Mouse (Mus musculus) MEL (cell line): ENCODE results near the gene Fars2. TPM values are rescaled to one million over a fixed set of nuclear protein-coding genes. Genes with fewer than 3 reads are reported as not detected.

Source experiments
- DNase-seq: peaks from one replicate; pipeline ENCODE4 v3.0.0; 2011; ENCODE audit warnings: low read depth, low spot score
- H3K27ac ChIP-seq: 2 replicates; pipeline ENCODE4 v1.5.1; 2012; ENCODE audit warnings: low read depth, mild to moderate bottlenecking, control low read depth, low read length, moderate library complexity; ENCODE audit not compliant: control insufficient read depth
- H3K27me3 ChIP-seq, 2 experiments: fragments of 150-350 bp in 1 of 2; sonication (generic) in 1 of 2; 2 replicates each; pipeline ENCODE4 v1.6.1; 2012; ENCODE audit warnings: low read length in 2 of 2, mild to moderate bottlenecking in 2 of 2, improper control_type of control experiment in 1 of 2, moderate library complexity in 1 of 2; ENCODE audit not compliant: insufficient read depth in 2 of 2, control insufficient read depth in 1 of 2
- H3K36me3 ChIP-seq, 2 experiments: 2 replicates each; pipeline ENCODE4 v1.6.1; 2012 to 2014; ENCODE audit warnings: low read length in 2 of 2, improper control_type of control experiment in 1 of 2, inconsistent platforms in 1 of 2, mild to moderate bottlenecking in 1 of 2; ENCODE audit not compliant: insufficient read depth in 2 of 2, control insufficient read depth in 1 of 2
- H3K4me1 ChIP-seq, 2 experiments: fragments of 150-350 bp in 1 of 2; sonication (generic) in 1 of 2; 2 replicates each; pipeline ENCODE4 v1.6.1; 2012; ENCODE audit warnings: low read length in 2 of 2, improper control_type of control experiment in 1 of 2, mild to moderate bottlenecking in 1 of 2; ENCODE audit not compliant: insufficient read depth in 2 of 2, control insufficient read depth in 1 of 2
- H3K4me3 ChIP-seq, 2 experiments: fragments of 150-350 bp in 1 of 2; sonication (generic) in 1 of 2; 2 replicates each; pipeline ENCODE4 v1.5.1; 2012; ENCODE audit warnings: low read depth in 2 of 2, low read length in 2 of 2, mild to moderate bottlenecking in 2 of 2, moderate library complexity in 2 of 2, control low read depth in 1 of 2, improper control_type of control experiment in 1 of 2; ENCODE audit not compliant: control insufficient read depth in 1 of 2, insufficient read depth in 1 of 2
- H3K79me2 ChIP-seq: 2 replicates; pipeline ENCODE4 v1.6.1; 2012; ENCODE audit warnings: mild to moderate bottlenecking, low read length, moderate library complexity; ENCODE audit not compliant: control insufficient read depth, poor library complexity, insufficient read depth
- H3K9ac ChIP-seq: 2 replicates; pipeline ENCODE4 v1.6.1; 2012; ENCODE audit warnings: low read depth, mild to moderate bottlenecking, control low read depth, low read length, moderate library complexity; ENCODE audit not compliant: control insufficient read depth, poor library complexity, severe bottlenecking
- H3K9me3 ChIP-seq: fragments of 150-350 bp; sonication (generic); replicated peaks from 2 replicates; pipeline ENCODE4 v1.6.1; 2012; ENCODE audit warnings: mild to moderate bottlenecking, low read length, improper control_type of control experiment, moderate library complexity; ENCODE audit not compliant: insufficient read depth
- CHD1 ChIP-seq: IDR thresholded peaks from 2 replicates; pipeline ENCODE4 v1.6.1; 2012; ENCODE audit warnings: low read depth, mild to moderate bottlenecking, inconsistent platforms, low read length, improper control_type of control experiment
- EP300 ChIP-seq, 2 experiments: IDR thresholded peaks; 2 replicates each; pipeline ENCODE4 v1.6.1; 2011; ENCODE audit warnings: improper control_type of control experiment in 2 of 2, low read length in 2 of 2, low read depth in 1 of 2, mild to moderate bottlenecking in 1 of 2
- ETS1 ChIP-seq: IDR thresholded peaks from 2 replicates; pipeline ENCODE4 v1.6.1; 2012; ENCODE audit warnings: low read depth, mild to moderate bottlenecking, inconsistent platforms, low read length, improper control_type of control experiment, moderate library complexity
- GABPA ChIP-seq: IDR thresholded peaks from 2 replicates; pipeline ENCODE4 v1.6.1; 2012; ENCODE audit warnings: low read depth, mild to moderate bottlenecking, inconsistent platforms, low read length, improper control_type of control experiment, moderate library complexity
- JUND ChIP-seq: IDR thresholded peaks from 2 replicates; pipeline ENCODE4 v1.6.1; 2011; ENCODE audit warnings: low read depth, mild to moderate bottlenecking, improper control_type of control experiment, low read length
- KAT2A ChIP-seq: conservative IDR thresholded peaks from 2 replicates; pipeline ENCODE4 v1.6.1; 2012; ENCODE audit warnings: low read depth, low read length, improper control_type of control experiment, inconsistent platforms
- MYC ChIP-seq: IDR thresholded peaks from 2 replicates; pipeline ENCODE4 v1.6.1; 2011; ENCODE audit warnings: low read depth, mild to moderate bottlenecking, low read length, improper control_type of control experiment, moderate library complexity
- NELFE ChIP-seq: IDR thresholded peaks from 2 replicates; pipeline ENCODE4 v1.6.1; 2011; ENCODE audit warnings: low read depth, low read length, improper control_type of control experiment
- NRF1 ChIP-seq: IDR thresholded peaks from 2 replicates; pipeline ENCODE4 v1.6.1; 2014; ENCODE audit warnings: low read depth, mild to moderate bottlenecking, inconsistent platforms, low read length, improper control_type of control experiment, moderate library complexity; ENCODE audit not compliant: poor library complexity, insufficient read depth, severe bottlenecking
- POLR2A ChIP-seq, 2 experiments: IDR thresholded peaks; 2 replicates each; pipeline ENCODE4 v1.6.1; 2011 to 2012; ENCODE audit warnings: low read length in 2 of 2, mild to moderate bottlenecking in 2 of 2, control low read depth in 1 of 2, improper control_type of control experiment in 1 of 2, low read depth in 1 of 2, moderate library complexity in 1 of 2; ENCODE audit not compliant: control insufficient read depth in 1 of 2, insufficient read depth in 1 of 2, poor library complexity in 1 of 2
- POLR2AphosphoS2 ChIP-seq: IDR thresholded peaks from 2 replicates; pipeline ENCODE4 v1.6.1; 2011; ENCODE audit warnings: low read length, improper control_type of control experiment
- USF1 ChIP-seq: IDR thresholded peaks from 2 replicates; pipeline ENCODE4 v1.6.1; 2014; ENCODE audit warnings: low read depth, mild to moderate bottlenecking, inconsistent platforms, low read length, improper control_type of control experiment, moderate library complexity
- ZC3H11A ChIP-seq: IDR thresholded peaks from 2 replicates; pipeline ENCODE4 v1.6.1; 2012; ENCODE audit warnings: low read depth, mild to moderate bottlenecking, inconsistent platforms, low read length, improper control_type of control experiment
- polyA plus RNA-seq, 2 experiments: library from polyadenylated mRNA; stranded (reverse) in 1 of 2; unstranded in 1 of 2; fragments of >175 nt in 1 of 2; fragments of >200 nt in 1 of 2; gene quantifications; 2 replicates each; pipeline versions ENCODE4 v1.2.1 to v1.2.4; 2012; ENCODE audit warnings: low replicate concordance in 2 of 2, low read depth in 1 of 2; ENCODE audit not compliant: insufficient read length in 2 of 2, insufficient read depth in 1 of 2, missing spikeins in 1 of 2
- total RNA-seq: library from RNA; depleted of rRNA; stranded (reverse); fragments of 300-350 nt; gene quantifications from 2 replicates; pipeline ENCODE4 v1.2.3, GENCODE M21; 2012

Fars2 gene
- total and polyA plus RNA-seq, 3 experiments: 32.6 to 39.2 TPM; not detected in 1

DNA sequence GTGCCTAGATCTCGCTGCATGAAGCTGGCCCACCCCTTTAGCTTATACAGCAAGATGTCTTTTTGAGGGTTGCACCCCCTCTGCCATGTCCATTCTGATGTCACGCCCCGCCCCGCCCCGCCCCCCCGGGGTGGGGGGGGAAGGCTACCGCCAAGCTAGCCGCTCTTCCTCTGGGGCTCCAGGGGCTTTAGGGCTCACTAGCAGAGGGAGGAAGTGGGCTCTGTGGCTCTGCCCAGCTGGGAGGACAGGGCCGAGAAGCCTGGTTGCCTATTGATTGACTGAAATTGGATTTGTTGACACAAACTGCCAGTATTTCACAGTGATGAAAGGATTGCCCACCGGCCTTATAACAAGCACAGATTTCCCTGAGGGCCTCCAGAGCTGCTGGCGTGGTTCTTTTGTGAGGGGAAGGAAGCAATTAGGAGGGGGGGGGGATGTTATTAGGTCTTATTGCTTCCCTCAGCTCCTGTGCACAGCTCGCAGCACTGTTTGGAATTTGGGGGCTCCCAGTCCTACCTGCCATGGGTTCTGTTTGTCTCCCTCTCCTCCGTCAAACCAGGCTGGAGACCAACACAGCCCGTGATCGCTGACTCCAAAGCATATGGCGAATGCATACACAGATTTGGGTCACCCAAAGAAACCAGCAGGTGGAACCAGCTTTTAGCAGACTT is 466.4 kb downstream of the Fars2 start:
- no peak overlapping the region for H3K27ac ChIP-seq
- no peaks in the 10 kb centered on the region for H3K4me1 ChIP-seq
- no peaks in the 10 kb centered on the region for H3K9me3 ChIP-seq
- no peak for TF ChIP-seq NELFE
- no peak for TF ChIP-seq ETS1
- no peak for TF ChIP-seq USF1
- no peak overlapping the region for H3K4me3 ChIP-seq
- H3K9ac ChIP-seq: no peak overlapping the region
- H3K27me3 ChIP-seq: no peaks in the 10 kb centered on the region
- H3K36me3 ChIP-seq: no peaks in the 10 kb centered on the region
- H3K79me2 ChIP-seq: no peaks in the 10 kb centered on the region
- no peak for DNase-seq

DNA sequence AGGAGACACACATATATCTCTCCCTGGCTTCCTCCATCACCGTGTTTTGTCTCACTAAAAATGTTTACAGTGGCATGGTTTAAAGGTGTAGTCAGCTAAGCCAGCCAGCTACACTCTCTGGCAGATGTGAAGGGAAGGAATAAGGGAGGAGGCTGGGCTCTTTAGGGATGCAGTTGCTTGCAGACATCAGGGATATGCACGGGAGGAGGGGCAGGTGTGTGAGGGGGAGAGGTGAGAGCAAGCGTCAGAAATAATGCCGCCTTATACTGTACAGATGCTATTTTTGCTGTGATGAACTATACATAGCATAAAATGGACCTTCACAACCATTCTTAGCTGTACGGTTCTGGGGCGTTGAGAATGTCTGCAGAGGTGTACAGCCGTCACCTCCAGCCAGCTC is 467.0 kb downstream of the Fars2 start:
- no peak overlapping the region for H3K27ac ChIP-seq
- TF ChIP-seq GABPA (no peak), NELFE (no peak), POLR2A (IDR thresholded peaks at IDR 0.05; ENCODE audit: control insufficient read depth in 1 of 2, insufficient read depth in 1 of 2, low read depth in 1 of 2, low read length in 2 of 2, poor library complexity in 1 of 2) (no peak), JUND (no peak)
- H3K27me3 ChIP-seq: no peaks in the 10 kb centered on the region
- no peaks in the 10 kb centered on the region for H3K9me3 ChIP-seq
- no peak overlapping the region for H3K4me3 ChIP-seq
- no peak for DNase-seq
- H3K9ac ChIP-seq: no peak overlapping the region
- H3K4me1 ChIP-seq: no peaks in the 10 kb centered on the region
- H3K36me3 ChIP-seq: no peaks in the 10 kb centered on the region
- no peaks in the 10 kb centered on the region for H3K79me2 ChIP-seq

DNA sequence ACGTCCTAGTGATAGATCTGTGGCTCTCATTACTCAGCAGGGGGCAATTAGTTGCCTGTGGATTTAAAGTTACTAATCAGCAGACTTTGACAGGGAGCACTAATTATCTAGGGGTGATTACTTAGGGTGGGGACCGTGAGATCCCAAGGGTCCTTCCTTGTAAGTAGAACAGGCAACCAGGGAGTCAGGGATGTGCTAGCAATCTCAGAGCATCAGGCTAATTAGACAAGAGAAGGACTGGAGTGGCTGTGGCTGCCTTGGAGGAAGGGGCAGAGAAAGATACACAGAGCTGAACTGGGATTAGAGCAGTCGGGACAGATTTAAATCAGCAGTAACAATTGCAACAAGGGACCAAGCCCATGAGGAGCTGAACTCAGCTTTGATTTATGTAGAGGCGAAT is 471.9 kb downstream of the Fars2 start:
- no peaks in the 10 kb centered on the region for H3K4me1 ChIP-seq
- TF ChIP-seq POLR2AphosphoS2 (no peak), NRF1 (no peak), CHD1 (no peak), KAT2A (no peak), EP300 (IDR thresholded peaks at IDR 0.05; ENCODE audit: low read depth in 1 of 2, low read length in 2 of 2) (no peak), MYC (no peak), ZC3H11A (no peak)
- TF ChIP-seq, all 39 proteins: peak for 0
- no peak overlapping the region for H3K9ac ChIP-seq
- no peak overlapping the region for H3K4me3 ChIP-seq
- no peaks in the 10 kb centered on the region for H3K36me3 ChIP-seq
- no peak for DNase-seq
- no peaks in the 10 kb centered on the region for H3K79me2 ChIP-seq
- H3K27ac ChIP-seq: no peak overlapping the region
- no peaks in the 10 kb centered on the region for H3K27me3 ChIP-seq
- no peaks in the 10 kb centered on the region for H3K9me3 ChIP-seq
